Mouse (Mus musculus) kidney, adult 10 weeks (tissue): ENCODE measurements around the gene Grsf1. TPM values are rescaled to one million over a fixed set of nuclear protein-coding genes. Genes with fewer than 3 reads are reported as not detected.

Experiments used
- polyA plus RNA-seq: library from polyadenylated mRNA; stranded (reverse); fragments of 350-450 nt; fragmentation: Illumina TruSeq; extraction: RNeasy Lipid Tissue Mini Kit (QIAGEN cat#74804); gene quantifications from one replicate; pipeline ENCODE4 v1.2.3, GENCODE M21; 2014; ENCODE audit warnings: low read depth, low replicate concordance

The Grsf1 gene
- polyA plus RNA-seq: 447 TPM

DNA sequence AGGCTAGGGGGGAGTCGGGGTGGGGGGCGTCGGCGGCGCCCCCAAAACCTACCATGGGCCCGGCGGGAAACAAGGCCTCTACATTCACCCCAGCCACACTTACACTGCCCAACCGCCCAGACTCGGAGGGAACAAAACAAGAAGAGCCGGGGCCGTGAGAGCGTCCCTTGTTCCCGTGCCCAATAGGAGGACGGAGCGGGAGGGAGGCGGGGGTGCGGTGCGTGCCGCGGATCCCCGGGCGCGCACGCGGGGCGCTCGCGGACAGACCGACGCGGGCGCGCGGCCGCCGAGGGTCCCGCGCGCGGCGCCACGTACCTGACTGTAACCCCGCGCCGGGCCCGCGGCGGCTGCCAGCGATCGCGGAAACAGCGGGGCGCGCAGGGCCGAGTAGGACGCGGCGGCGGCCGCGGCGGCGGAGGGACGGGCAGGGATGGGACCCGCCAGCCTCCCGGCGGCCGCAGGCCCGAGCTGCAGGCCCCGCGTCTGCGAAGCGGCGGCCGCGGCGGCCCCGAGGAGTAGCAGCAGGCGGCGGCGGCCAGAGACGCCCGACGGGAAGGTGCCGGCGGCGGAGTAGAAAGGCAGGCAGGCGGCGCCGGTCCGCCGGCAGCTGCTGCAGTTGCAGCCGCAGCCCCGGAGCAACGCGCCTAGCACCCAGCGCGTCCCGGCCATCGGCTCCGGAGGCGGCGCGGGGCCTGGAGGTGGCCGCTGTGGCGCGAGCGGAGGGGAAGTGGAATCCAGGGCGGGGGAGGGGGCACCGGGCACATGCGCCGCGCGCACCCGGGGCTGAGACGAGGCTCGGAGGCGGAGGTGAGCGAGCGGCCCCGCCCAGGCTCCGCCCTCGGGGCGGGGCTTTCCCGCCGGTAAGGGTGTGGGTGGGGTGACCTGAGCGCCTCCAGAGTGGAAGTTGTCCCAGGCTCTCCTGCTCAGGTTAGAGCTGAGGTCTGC, at the start of gene Grsf1:
Gene Grsf1 (minus strand): TSS at position 729 of the 945 bp plus-strand sequence.

DNA sequence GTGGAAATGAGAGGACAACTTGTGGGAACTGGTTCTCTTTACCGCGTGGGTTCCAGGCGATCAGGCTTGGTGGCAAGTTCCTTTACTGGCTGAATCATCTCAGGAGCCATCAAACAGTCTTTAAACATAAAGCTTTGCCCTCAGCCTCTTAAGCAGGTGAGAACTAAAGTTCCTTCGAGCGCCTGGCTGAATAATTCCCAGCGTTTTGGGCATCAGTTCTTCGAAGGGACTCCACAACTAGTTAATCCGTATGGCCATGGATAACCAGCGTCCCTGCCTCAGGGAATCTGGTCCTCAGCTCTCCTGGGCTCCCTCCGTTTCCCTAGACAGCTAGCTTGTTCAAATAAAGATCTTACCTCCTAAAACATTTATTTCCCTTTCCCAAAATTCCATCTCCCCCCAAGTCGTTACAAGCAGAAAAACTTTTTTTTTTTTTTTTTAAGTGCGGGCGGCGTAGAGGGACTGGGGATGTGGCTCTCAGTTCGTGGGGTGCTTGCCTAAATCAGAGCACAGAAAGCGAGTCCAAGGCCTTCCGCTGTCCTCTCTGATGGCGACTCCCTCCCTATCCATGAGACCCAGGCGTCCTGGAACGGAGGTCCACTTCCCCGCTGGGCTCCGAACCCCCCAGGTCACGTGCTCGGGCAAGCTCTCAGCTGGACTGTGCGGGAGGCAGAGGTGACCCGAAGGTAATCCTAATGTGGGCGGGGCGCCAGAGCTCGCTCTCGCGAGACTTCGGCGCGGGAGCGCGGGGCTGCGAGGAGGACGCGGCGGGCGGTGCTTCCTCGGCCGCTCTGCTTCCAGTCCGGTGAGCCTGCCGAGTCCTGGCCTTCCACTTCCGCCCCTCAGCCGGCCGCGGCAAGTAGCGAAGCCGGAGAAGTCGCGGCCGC, 44.4 kb upstream of the Grsf1 start, which contains the start of gene Mob1b:
Gene Mob1b (plus strand): TSS at position 740 of the 887 bp plus-strand sequence.

Other genes with a start within 250 kb of the Grsf1 start
- not detected for gene Ambn, start 220.2 kb downstream of the Grsf1 start, polyA plus RNA-seq
- not detected for gene Enam, start 188.2 kb downstream of the Grsf1 start, polyA plus RNA-seq
- 4.3 TPM for gene Jchain, start 148.3 kb downstream of the Grsf1 start, polyA plus RNA-seq
- gene Utp3, start 121.7 kb downstream of the Grsf1 start, polyA plus RNA-seq: 56.9 TPM
- 83.2 TPM for gene Rufy3, start 111.1 kb downstream of the Grsf1 start, polyA plus RNA-seq
- 110 TPM for gene Mob1b, start 44.7 kb upstream of the Grsf1 start, polyA plus RNA-seq
- 6.5 TPM for gene Dck, start 88.8 kb upstream of the Grsf1 start, polyA plus RNA-seq
- gene Slc4a4, start 210.6 kb upstream of the Grsf1 start, polyA plus RNA-seq: 757 TPM